Mouse (Mus musculus): Measurements from ENCODE around the gene Ints13. TPM values are rescaled to one million over a fixed set of nuclear protein-coding genes. Genes with fewer than 3 reads are reported as not detected.

The Ints13 gene
- polyA plus RNA-seq, 1 experiment from 2014 or later = 30.7 TPM

- Histone ChIP-seq H3K9me3 (replicated peaks; ENCODE audit: control insufficient read depth, low read length) (no peaks in the 10 kb centered on the region), H3K4me3 (ENCODE audit: low read depth, low read length) (no peak overlapping the region), H3K36me3 (ENCODE audit: control insufficient read depth, insufficient read depth) (no peaks in the 10 kb centered on the region), H3K27ac (ENCODE audit: low read length) (no peak overlapping the region), H3K4me2 (ENCODE audit: low read depth, low read length) (no peak overlapping the region), H3K9ac (ENCODE audit: low read depth, low read length) (no peak overlapping the region), H3K4me1 (ENCODE audit: control insufficient read depth, low read depth, low read length) (no peaks in the 10 kb centered on the region; the same call in none of the 2 replicates), H3K27me3 (ENCODE audit: control insufficient read depth, insufficient read depth, low read depth, low read length) (peaks cover 25% of the 10 kb centered on the region)
- WGBS (ENCODE audit: insufficient replicate concordance) = 55% methylated on average over 6 of the region's 6 CpGs
- ATAC-seq (ENCODE audit: low read depth) = no peak
Measured at GRCm38 (mm10) chr6:146500206-146500605, 77.4 kb downstream of the Ints13 start.

Other genes starting within 250 kb of the Ints13 start
- 5.9 and 7.5 TPM in 2 replicates for gene Itpr2, start 75.6 kb downstream of the Ints13 start, polyA plus RNA-seq (2015; fragmentation: Nextera tagmentation; extraction: Ambion mirVana)
- 83.7 and 84.5 TPM in 2 replicates for gene Fgfr1op2, start 632 bp downstream of the Ints13 start, polyA plus RNA-seq (2015; fragmentation: Nextera tagmentation; extraction: Ambion mirVana)
- gene Med21, start 64.7 kb upstream of the Ints13 start, polyA plus RNA-seq (2015; fragmentation: Nextera tagmentation; extraction: Ambion mirVana) = 51.9 and 61.2 TPM in 2 replicates
- gene Tm7sf3, start 65.0 kb upstream of the Ints13 start, polyA plus RNA-seq (2015; fragmentation: Nextera tagmentation; extraction: Ambion mirVana) = 21.9 and 22.8 TPM in 2 replicates
- gene Stk38l, start 147.2 kb upstream of the Ints13 start, polyA plus RNA-seq (2015; fragmentation: Nextera tagmentation; extraction: Ambion mirVana) = 3.9 and 4.3 TPM in 2 replicates
- 0.22 and 0.44 TPM in 2 replicates for gene Arntl2, start 218.2 kb upstream of the Ints13 start, polyA plus RNA-seq (2015; fragmentation: Nextera tagmentation; extraction: Ambion mirVana)